Mouse (Mus musculus) heart, postnatal 0 days (tissue): ENCODE measurements around the gene F830045P16Rik. TPM values are rescaled to one million over a fixed set of nuclear protein-coding genes. Genes with fewer than 3 reads are reported as not detected.
A peak's percentile ranks its signal among the peaks of the same experiment; 100 is the strongest.

Experiments used
- ATAC-seq: fragments of 200-750 bp; cut with Nextera tagmentation; 2 replicates; pipeline ENCODE4 v1.8.0; 2017; ENCODE audit warnings: low read depth, moderate number of reproducible peaks, moderate library complexity; ENCODE audit not compliant: insufficient read depth
- DNase-seq: peaks from one replicate; pipeline ENCODE4 v3.0.0-alpha.2; 2016; ENCODE audit warnings: low spot score
- H3K27ac ChIP-seq: fragments of 300-500 bp; sonication (generic); 2 replicates; pipeline ENCODE4 v1.5.1; 2014; ENCODE audit warnings: low read depth, mild to moderate bottlenecking
- H3K27me3 ChIP-seq: fragments of 300-500 bp; sonication (generic); 2 replicates; pipeline ENCODE4 v1.6.1; 2014; ENCODE audit warnings: low read length, mixed read lengths; ENCODE audit not compliant: control insufficient read depth, insufficient read depth
- H3K36me3 ChIP-seq: fragments of 300-500 bp; sonication (generic); replicated peaks from 2 replicates; pipeline ENCODE4 v1.6.1; 2014; ENCODE audit warnings: low read length, mixed read lengths; ENCODE audit not compliant: control insufficient read depth, insufficient read depth
- H3K4me1 ChIP-seq: fragments of 300-500 bp; sonication (generic); 2 replicates; pipeline ENCODE4 v1.6.1; 2014; ENCODE audit warnings: antibody characterized with exemption; ENCODE audit not compliant: control insufficient read depth, insufficient read depth
- H3K4me2 ChIP-seq: fragments of 300-500 bp; sonication (generic); 2 replicates; pipeline ENCODE4 v1.6.1; 2014; ENCODE audit warnings: low read depth, mild to moderate bottlenecking, low read length, moderate library complexity
- H3K4me3 ChIP-seq: fragments of 300-500 bp; sonication (generic); 2 replicates; pipeline ENCODE4 v1.5.1; 2014; ENCODE audit warnings: low read depth, low read length
- H3K9ac ChIP-seq: fragments of 300-500 bp; sonication (generic); replicated peaks from 2 replicates; pipeline ENCODE4 v1.6.1; 2014; ENCODE audit warnings: low read depth, low read length, mixed read lengths
- H3K9me3 ChIP-seq: fragments of 300-500 bp; sonication (generic); replicated peaks from 2 replicates; pipeline ENCODE4 v1.6.1; 2016; ENCODE audit warnings: low read length; ENCODE audit not compliant: control insufficient read depth
- CTCF ChIP-seq: IDR thresholded peaks from 2 replicates; pipeline ENCODE4 v1.5.1; 2016; ENCODE audit warnings: antibody characterized with exemption, control low read depth, low read depth
- EP300 ChIP-seq: IDR thresholded peaks from 2 replicates; pipeline ENCODE4 v1.6.1; 2016; ENCODE audit warnings: antibody characterized with exemption, low read depth
- WGBS: fragments of 180-500 bp; shearing (Covaris S2); extraction: QIAGEN DNeasy Blood & Tissue Kit; methylation state at CpG from one replicate; pipeline ENCODE4 v1.1.7; 2014; 5-methylcytosine and 5-hydroxymethylcytosine counted together
- polyA plus RNA-seq: library from polyadenylated mRNA; unstranded; fragments of >200 nt; fragmentation: Nextera tagmentation; extraction: Ambion mirVana; gene quantifications from 2 replicates; pipeline ENCODE4 v1.2.1, GENCODE M21; 2015
- total RNA-seq: library from RNA; depleted of rRNA; stranded (reverse); fragments of >200 nt; gene quantifications from 2 replicates; pipeline ENCODE4 v1.2.3, GENCODE M21; 2014; ENCODE audit warnings: low replicate concordance

The F830045P16Rik gene
- total and polyA plus RNA-seq, 2 experiments from 2014 or later: not detected

DNA sequence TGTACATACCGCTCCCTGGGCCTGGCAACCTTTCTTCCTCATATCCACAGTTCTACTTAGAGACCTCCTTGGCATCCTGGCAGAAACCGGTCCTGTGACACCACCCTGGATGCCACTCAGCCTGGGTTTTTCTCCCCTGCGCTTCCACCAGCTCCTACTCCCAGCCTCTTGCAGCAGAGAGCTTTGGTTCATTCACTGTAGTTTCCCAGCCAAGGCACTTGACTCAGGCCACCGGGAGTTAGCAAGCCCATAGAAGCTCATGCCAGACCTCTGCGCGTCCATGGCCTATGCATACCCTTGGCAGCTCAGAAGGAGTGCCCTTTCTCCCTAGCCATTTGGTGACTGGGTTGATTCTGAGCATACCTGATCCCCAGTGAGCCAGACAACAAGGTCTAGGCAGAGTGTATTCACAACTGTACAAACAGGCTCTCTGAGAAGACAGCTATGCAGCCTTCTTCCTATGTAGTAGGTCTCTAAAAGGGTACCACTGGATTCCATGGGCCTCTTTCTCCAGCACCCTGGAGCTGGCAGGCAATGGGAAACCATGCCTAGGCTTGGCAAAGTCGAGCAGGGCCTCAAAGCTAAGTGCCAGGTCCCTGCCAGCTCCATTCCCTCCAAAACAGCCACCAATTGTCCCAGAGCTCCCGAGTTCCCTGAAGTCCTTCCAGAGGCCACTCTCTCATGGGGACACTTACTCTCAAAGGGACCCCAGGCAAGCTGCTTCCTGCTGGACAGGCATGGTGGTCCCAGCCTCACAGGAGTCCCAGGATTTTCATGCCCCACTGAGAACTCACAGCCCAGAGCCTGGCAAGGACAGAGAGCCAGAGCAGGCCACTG, 40.4 kb upstream of the F830045P16Rik start:
- Histone ChIP-seq H3K9ac (no peak overlapping the region), H3K9me3 (no peaks in the 10 kb centered on the region), H3K4me1 (no peaks in the 10 kb centered on the region), H3K27me3 (peaks cover 14% of the 10 kb centered on the region), H3K36me3 (no peaks in the 10 kb centered on the region), H3K4me2 (no peak overlapping the region), H3K4me3 (no peak overlapping the region), H3K27ac (no peak overlapping the region)
- ATAC-seq: no peak
- DNase-seq: no peak
- no peak for TF ChIP-seq CTCF
- TF ChIP-seq EP300: no peak
- WGBS: 78% methylated on average over 8 of the region's 8 CpGs

- no peaks in the 10 kb centered on the region for H3K36me3 ChIP-seq
- no peak overlapping the region for H3K4me2 ChIP-seq
- H3K27ac ChIP-seq: no peak overlapping the region
- H3K9me3 ChIP-seq: no peaks in the 10 kb centered on the region
- DNase-seq (no peak), ATAC-seq (no peak)
- 89% methylated on average over 4 of the region's 4 CpGs for WGBS
- no peak for TF ChIP-seq CTCF
- no peak for TF ChIP-seq EP300
- no peak overlapping the region for H3K4me3 ChIP-seq
- H3K4me1 ChIP-seq: no peaks in the 10 kb centered on the region
- no peak overlapping the region for H3K9ac ChIP-seq
- peaks cover 14% of the 10 kb centered on the region for H3K27me3 ChIP-seq
These were observed 38.7 kb upstream of the F830045P16Rik start for GRCm38 (mm10) chr2:129575113-129575512.

DNA sequence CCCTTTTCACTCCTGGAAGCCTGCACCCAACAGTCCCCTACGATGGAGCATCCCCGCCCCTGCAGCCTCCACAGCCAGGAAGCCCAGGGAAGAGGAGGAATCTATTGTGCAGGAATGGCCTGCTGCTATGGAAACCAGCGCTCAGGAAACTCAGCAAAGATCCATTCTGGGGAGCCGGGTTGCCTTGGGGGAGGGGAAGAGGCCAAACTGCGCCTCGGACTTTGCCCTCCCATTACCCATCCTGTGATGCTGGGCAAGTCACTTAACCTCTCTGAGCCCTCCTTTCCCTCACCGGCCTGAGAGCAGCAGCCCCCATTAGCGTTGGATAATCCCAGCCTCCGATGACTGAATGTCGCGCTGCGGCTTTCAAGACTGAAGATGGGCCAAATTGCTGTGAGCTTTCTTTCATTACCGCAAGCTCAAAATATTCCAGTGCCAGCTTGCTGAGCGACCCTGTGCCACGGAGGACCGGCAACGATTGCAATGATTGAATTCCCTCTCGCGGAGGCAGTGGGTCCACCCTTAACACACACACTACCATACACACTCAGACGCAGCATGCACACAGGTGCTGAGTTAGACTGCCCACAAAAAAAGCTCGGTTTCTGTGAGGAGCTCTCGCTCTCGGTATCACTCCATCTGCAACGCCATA, 38.1 kb upstream of the F830045P16Rik start:
- ATAC-seq (no peak), DNase-seq (no peak)
- no peaks in the 10 kb centered on the region for H3K36me3 ChIP-seq
- peak overlapping the region; percentile 24; the same call in 1 of the 2 replicates for H3K4me2 ChIP-seq
- H3K4me1 ChIP-seq: no peaks in the 10 kb centered on the region
- WGBS: 23% methylated on average over 24 of the region's 24 CpGs
- no peak for TF ChIP-seq EP300
- no peak for TF ChIP-seq CTCF
- no peak overlapping the region for H3K4me3 ChIP-seq
- no peak overlapping the region for H3K27ac ChIP-seq
- no peak overlapping the region for H3K9ac ChIP-seq
- H3K9me3 ChIP-seq: no peaks in the 10 kb centered on the region
- peaks cover 14% of the 10 kb centered on the region for H3K27me3 ChIP-seq

GRCm38 (mm10) chr2:129573701-129574273, 37.4 kb upstream of the F830045P16Rik start:
- Histone ChIP-seq H3K9me3 (no peaks in the 10 kb centered on the region), H3K4me3 (no peak overlapping the region), H3K4me1 (no peaks in the 10 kb centered on the region), H3K4me2 (no peak overlapping the region), H3K9ac (no peak overlapping the region), H3K27ac (no peak overlapping the region), H3K36me3 (no peaks in the 10 kb centered on the region), H3K27me3 (peaks cover 14% of the 10 kb centered on the region)
- DNase-seq (no peak), ATAC-seq (no peak)
- WGBS: 30% methylated on average over 4 of the region's 4 CpGs
- no peak for TF ChIP-seq CTCF
- TF ChIP-seq EP300: no peak

- H3K9me3 ChIP-seq: no peaks in the 10 kb centered on the region
- H3K27ac ChIP-seq: no peak overlapping the region
- H3K27me3 ChIP-seq: peaks cover 13% of the 10 kb centered on the region
- H3K36me3 ChIP-seq: no peaks in the 10 kb centered on the region
- WGBS: 57% methylated on average over 5 of the region's 5 CpGs
- no peak overlapping the region for H3K4me2 ChIP-seq
- TF ChIP-seq EP300 (no peak), CTCF (no peak)
- H3K9ac ChIP-seq: no peak overlapping the region
- no peak overlapping the region for H3K4me3 ChIP-seq
- ATAC-seq (no peak), DNase-seq (no peak)
- H3K4me1 ChIP-seq: no peaks in the 10 kb centered on the region
These were observed 33.2 kb upstream of the F830045P16Rik start for GRCm38 (mm10) chr2:129569556-129569955.
